Mouse (Mus musculus) intestine, postnatal 0 days (tissue): ENCODE results near the gene Krt4. TPM values are rescaled to one million over a fixed set of nuclear protein-coding genes. Genes with fewer than 3 reads are reported as not detected.

ENCODE experiments used
- ATAC-seq: fragments of 200-750 bp; cut with Nextera tagmentation; 2 replicates; pipeline ENCODE4 v1.8.0; 2017; ENCODE audit warnings: mild to moderate bottlenecking, moderate TSS enrichment, moderate library complexity
- H3K27ac ChIP-seq: fragments of 300-500 bp; sonication (generic); 2 replicates; pipeline ENCODE4 v1.5.1; 2014; ENCODE audit warnings: mild to moderate bottlenecking, low read depth, low read length, moderate library complexity
- H3K27me3 ChIP-seq: fragments of 300-500 bp; sonication (generic); replicated peaks from 2 replicates; pipeline ENCODE4 v1.6.1; 2014; ENCODE audit warnings: low read length, mixed read lengths; ENCODE audit not compliant: control insufficient read depth, insufficient read depth
- H3K36me3 ChIP-seq: fragments of 300-500 bp; sonication (generic); 2 replicates; pipeline ENCODE4 v1.6.1; 2014; ENCODE audit warnings: mild to moderate bottlenecking, moderate library complexity; ENCODE audit not compliant: control insufficient read depth, insufficient read depth
- H3K4me1 ChIP-seq: fragments of 300-500 bp; sonication (generic); replicated peaks from 2 replicates; pipeline ENCODE4 v1.6.1; 2014; ENCODE audit warnings: antibody characterized with exemption, low read length, mixed read lengths; ENCODE audit not compliant: control insufficient read depth, insufficient read depth
- H3K4me2 ChIP-seq: fragments of 300-500 bp; sonication (generic); replicated peaks from 2 replicates; pipeline ENCODE4 v1.6.1; 2014; ENCODE audit warnings: low read depth, mild to moderate bottlenecking, moderate library complexity
- H3K4me3 ChIP-seq: fragments of 300-500 bp; sonication (generic); 2 replicates; pipeline ENCODE4 v1.5.1; 2014; ENCODE audit warnings: low read depth, low read length
- H3K9ac ChIP-seq: fragments of 300-500 bp; sonication (generic); 2 replicates; pipeline ENCODE4 v1.6.1; 2014; ENCODE audit warnings: mild to moderate bottlenecking, low read depth, low read length
- H3K9me3 ChIP-seq: fragments of 300-500 bp; sonication (generic); 2 replicates; pipeline ENCODE4 v1.6.1; 2016; ENCODE audit warnings: mixed run types; ENCODE audit not compliant: control insufficient read depth
- CTCF ChIP-seq: sonication (generic); IDR thresholded peaks from 2 replicates; pipeline ENCODE4 v1.5.1; 2016; ENCODE audit warnings: low read depth, mild to moderate bottlenecking, control low read depth, antibody characterized with exemption, moderate library complexity
- WGBS: fragments of 180-500 bp; shearing (Covaris S2); extraction: QIAGEN DNeasy Blood & Tissue Kit; methylation state at CpG from one replicate; pipeline ENCODE4 v1.1.7; 2014; 5-methylcytosine and 5-hydroxymethylcytosine counted together
- polyA plus RNA-seq: library from polyadenylated mRNA; unstranded; fragments of >200 nt; fragmentation: Nextera tagmentation; extraction: Ambion mirVana; gene quantifications from 2 replicates; pipeline ENCODE4 v1.2.1, GENCODE M21; 2015

Gene Krt4
- 0.17 TPM in 1 of 2 replicates, not detected in the other for polyA plus RNA-seq

DNA sequence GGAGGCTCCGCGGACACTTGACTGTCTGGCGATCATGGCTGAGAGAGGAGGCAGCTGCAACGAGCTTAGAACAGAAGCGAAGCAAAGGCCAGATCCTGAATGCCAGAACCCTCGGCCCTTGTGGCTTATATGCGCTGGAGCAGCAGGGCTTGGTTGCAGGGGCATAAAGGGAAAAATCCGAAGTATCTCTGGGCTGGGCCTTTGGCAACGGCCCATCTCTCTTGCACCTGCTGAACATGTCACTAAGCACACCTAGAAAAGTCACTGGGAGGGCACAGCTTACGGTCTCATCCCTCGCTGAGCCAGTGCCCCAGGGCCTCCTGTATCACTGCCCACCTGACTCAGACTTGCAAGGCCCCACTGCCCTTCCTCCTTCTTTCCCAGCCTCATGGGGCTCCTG, at the start of gene Krt4:
Gene Krt4, minus strand, starts transcription at position 101 of the 400 bp plus-strand sequence.
- no peaks in the 10 kb centered on the region for H3K4me1 ChIP-seq
- ATAC-seq: no peak
- H3K27me3 ChIP-seq: no peaks in the 10 kb centered on the region
- H3K4me2 ChIP-seq: no peak within 1 kb of the TSS
- no peak within 1 kb of the TSS for H3K4me3 ChIP-seq
- 64% methylated on average over 11 of the region's 11 CpGs for WGBS
- no peak within 1 kb of the TSS for H3K9ac ChIP-seq
- no peak within 1 kb of the TSS for H3K27ac ChIP-seq
- TF ChIP-seq CTCF: no peak
- H3K9me3 ChIP-seq: no peaks in the 10 kb centered on the region
- no peaks in the 10 kb centered on the region for H3K36me3 ChIP-seq

DNA sequence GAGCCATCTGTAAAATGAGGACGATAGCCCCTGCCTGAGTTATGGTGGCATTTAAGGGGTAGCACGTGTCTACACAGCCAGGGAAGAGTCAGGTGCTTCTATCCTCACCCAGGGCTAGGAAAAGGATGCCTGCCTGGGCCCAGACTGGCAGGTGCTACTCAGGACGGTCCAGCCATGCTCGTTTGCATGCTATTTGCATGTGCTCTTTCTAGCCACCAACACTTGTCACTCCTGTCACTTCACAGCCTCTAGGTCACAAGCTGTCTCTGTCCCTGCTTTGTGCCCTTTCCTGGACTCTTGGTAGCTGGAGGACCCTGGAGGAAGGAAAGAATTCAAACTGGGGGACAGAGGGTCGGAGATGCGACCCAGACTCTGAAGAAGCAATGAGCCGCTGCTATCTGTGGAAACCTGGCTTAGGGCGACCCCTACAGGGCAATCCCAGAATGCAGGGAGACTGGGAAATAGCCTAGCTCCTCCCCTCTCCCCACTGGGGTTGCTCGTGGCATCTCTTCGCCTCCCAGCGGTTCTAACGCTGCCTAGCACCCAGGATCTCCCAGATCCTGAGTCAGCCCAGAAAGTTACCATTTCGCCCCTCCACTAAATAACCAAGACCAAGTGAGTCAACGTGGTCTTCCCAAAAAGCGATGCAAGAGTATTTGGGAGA, 49.0 kb upstream of the Krt4 start:
- TF ChIP-seq CTCF: peak; percentile 99
- peaks cover 20% of the 10 kb centered on the region for H3K4me1 ChIP-seq
- no peaks in the 10 kb centered on the region for H3K36me3 ChIP-seq
- no peak overlapping the region for H3K9ac ChIP-seq
- 14% methylated on average over 15 of the region's 15 CpGs for WGBS
- H3K9me3 ChIP-seq: no peaks in the 10 kb centered on the region
- H3K4me3 ChIP-seq: no peak overlapping the region
- H3K27me3 ChIP-seq: no peaks in the 10 kb centered on the region
- H3K27ac ChIP-seq: no peak overlapping the region
- H3K4me2 ChIP-seq: no peak overlapping the region
- 0 out of 2 replicates have a peak, but pooled peaks have one; percentile 10 for ATAC-seq

DNA sequence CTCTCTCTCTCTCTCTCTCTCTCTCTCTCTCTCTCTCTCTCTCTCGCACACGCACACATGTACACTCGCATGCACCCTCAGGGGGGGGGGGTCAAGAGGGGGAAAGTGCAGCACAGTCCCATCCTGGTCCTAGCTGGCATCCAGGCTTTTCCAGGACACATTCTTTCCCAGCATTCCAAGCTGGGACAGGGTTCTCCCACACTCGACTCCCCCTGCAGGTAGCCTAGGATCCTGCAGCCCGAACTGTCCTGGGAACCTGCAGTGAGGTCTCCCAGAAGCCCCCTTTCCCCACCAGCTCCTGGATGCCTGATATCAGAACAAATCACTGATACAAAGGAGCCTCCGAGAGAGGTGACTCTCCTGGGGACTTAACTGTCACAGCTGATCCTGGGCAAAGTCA, 46.0 kb upstream of the Krt4 start:
- H3K9ac ChIP-seq: no peak overlapping the region
- H3K27me3 ChIP-seq: no peaks in the 10 kb centered on the region
- 14% methylated on average over 3 of the region's 6 CpGs for WGBS
- no peak overlapping the region for H3K27ac ChIP-seq
- H3K4me1 ChIP-seq: peaks cover 5% of the 10 kb centered on the region; the same call in 1 of the 2 replicates
- H3K36me3 ChIP-seq: no peaks in the 10 kb centered on the region
- ATAC-seq: no peak
- peak; percentile 81 for TF ChIP-seq CTCF
- H3K4me3 ChIP-seq: no peak overlapping the region
- no peaks in the 10 kb centered on the region for H3K9me3 ChIP-seq
- H3K4me2 ChIP-seq: no peak overlapping the region

DNA sequence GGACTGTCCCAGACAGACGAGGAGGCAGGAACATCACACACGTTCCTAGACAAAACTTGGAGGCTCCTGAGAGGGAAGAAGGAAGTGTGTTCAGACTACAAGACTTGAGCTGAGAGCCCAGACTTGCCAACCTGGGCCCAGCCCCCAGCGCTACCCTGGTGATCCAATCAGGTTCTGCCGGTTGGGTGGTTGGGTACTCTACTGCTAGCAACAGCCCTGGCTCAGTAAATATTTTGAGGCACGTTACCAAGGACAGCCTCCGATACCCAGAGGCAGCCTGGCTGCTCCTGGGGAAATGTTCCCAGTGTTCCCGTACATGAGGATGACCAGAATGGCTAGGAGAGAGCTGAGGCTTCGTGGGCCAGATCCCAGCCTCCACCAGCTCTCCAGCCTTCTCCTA, 42.3 kb upstream of the Krt4 start:
- no peak overlapping the region for H3K27ac ChIP-seq
- WGBS: 61% methylated on average over 8 of the region's 8 CpGs
- no peak overlapping the region for H3K9ac ChIP-seq
- no peak overlapping the region for H3K4me3 ChIP-seq
- no peak overlapping the region for H3K4me2 ChIP-seq
- peak; percentile 42; the same call in 1 of the 2 replicates for ATAC-seq
- H3K36me3 ChIP-seq: no peaks in the 10 kb centered on the region
- no peaks in the 10 kb centered on the region for H3K27me3 ChIP-seq
- H3K9me3 ChIP-seq: no peaks in the 10 kb centered on the region
- H3K4me1 ChIP-seq: no peaks in the 10 kb centered on the region
- TF ChIP-seq CTCF: no peak

DNA sequence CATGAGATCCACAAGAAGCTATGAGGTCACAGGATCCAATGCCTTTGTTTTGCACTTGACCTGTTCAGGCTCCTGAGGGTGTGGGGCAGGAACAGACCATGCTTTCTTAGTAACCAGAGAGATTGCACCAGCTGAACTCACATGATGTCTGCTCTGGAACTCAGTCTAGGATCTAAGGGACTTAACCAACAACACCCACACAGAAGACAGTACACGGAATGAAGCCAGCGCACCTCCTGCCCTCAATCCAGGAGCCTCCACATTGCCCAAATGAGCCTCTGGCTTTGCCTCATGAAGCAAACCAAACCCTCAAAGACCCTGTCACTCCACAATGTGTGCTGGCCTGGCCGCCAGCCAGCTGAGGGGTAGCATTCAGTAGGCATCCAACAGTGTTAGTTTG, 34.4 kb upstream of the Krt4 start:
- no peak for TF ChIP-seq CTCF
- Histone ChIP-seq H3K9me3 (no peaks in the 10 kb centered on the region), H3K4me1 (no peaks in the 10 kb centered on the region), H3K4me2 (no peak overlapping the region), H3K36me3 (no peaks in the 10 kb centered on the region), H3K9ac (no peak overlapping the region), H3K27me3 (no peaks in the 10 kb centered on the region), H3K27ac (no peak overlapping the region), H3K4me3 (no peak overlapping the region)
- WGBS: 94% methylated on average over 3 of the region's 3 CpGs
- ATAC-seq: no peak

DNA sequence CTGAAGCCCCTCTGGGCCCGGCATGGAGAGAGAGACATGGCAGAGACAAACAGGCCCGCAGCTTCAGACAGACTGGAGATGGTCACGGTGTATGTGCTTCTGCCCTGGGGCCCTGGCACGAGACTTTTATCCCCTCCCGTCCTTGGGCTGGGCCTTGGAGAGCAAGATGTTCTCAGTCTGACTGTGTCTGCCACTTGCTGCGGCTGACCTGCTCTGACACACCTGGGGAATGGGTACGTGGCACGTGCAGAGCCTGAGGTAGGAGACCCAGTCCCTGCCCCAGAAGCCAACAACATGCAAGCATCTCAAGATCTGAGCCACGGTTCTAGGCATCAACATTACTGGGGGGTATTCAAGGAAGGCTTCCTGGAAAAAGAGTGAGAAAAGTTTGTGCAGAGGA, 29.7 kb upstream of the Krt4 start, which contains the start of gene Krt78:
Gene Krt78, minus strand, starts transcription at position 101 of the 400 bp plus-strand sequence.
- Histone ChIP-seq H3K36me3 (no peaks in the 10 kb centered on the region), H3K4me2 (no peak within 1 kb of the TSS), H3K4me3 (no peak within 1 kb of the TSS), H3K4me1 (no peaks in the 10 kb centered on the region), H3K27ac (no peak within 1 kb of the TSS), H3K27me3 (no peaks in the 10 kb centered on the region), H3K9me3 (no peaks in the 10 kb centered on the region), H3K9ac (no peak within 1 kb of the TSS)
- ATAC-seq: no peak
- no peak for TF ChIP-seq CTCF
- 83% methylated on average over 9 of the region's 9 CpGs for WGBS
